Mouse (Mus musculus) hindbrain, embryonic 10.5 days (tissue): ENCODE measurements at regions not wholly inside any gene's neighbourhood (a gene's known extent, or its start where the extent isn't known, plus 50 kb on each side); places are given as distances from the start of the nearest gene placed in this dataset.

Experiments used
- DNase-seq: peaks from one replicate; pipeline ENCODE4 v3.0.0-alpha.2; 2017; ENCODE audit warnings: low spot score
- H3K27ac ChIP-seq: fragments of 300-500 bp; sonication (generic); 2 replicates; pipeline ENCODE4 v1.5.1; 2016; ENCODE audit warnings: mild to moderate bottlenecking, moderate library complexity
- H3K27me3 ChIP-seq: fragments of 300-500 bp; sonication (generic); 2 replicates; pipeline ENCODE4 v1.6.1; 2016; ENCODE audit warnings: mild to moderate bottlenecking; ENCODE audit not compliant: poor library complexity, insufficient read depth, severe bottlenecking
- H3K36me3 ChIP-seq: fragments of 300-500 bp; sonication (generic); 2 replicates; pipeline ENCODE4 v1.6.1; 2016; ENCODE audit warnings: mild to moderate bottlenecking, moderate library complexity
- H3K4me1 ChIP-seq: fragments of 300-500 bp; sonication (generic); replicated peaks from 2 replicates; pipeline ENCODE4 v1.6.1; 2016; ENCODE audit warnings: mild to moderate bottlenecking
- H3K4me3 ChIP-seq: fragments of 300-500 bp; sonication (generic); 2 replicates; pipeline ENCODE4 v1.5.1; 2016; ENCODE audit warnings: mild to moderate bottlenecking, moderate library complexity
- H3K9me3 ChIP-seq: fragments of 300-500 bp; sonication (generic); 2 replicates; pipeline ENCODE4 v1.6.1; 2016; ENCODE audit warnings: mild to moderate bottlenecking, moderate library complexity
- WGBS: fragments of 180-500 bp; shearing (Covaris S2); methylation state at CpG from one replicate; pipeline ENCODE4 v1.1.7; 2016; 5-methylcytosine and 5-hydroxymethylcytosine counted together

DNA sequence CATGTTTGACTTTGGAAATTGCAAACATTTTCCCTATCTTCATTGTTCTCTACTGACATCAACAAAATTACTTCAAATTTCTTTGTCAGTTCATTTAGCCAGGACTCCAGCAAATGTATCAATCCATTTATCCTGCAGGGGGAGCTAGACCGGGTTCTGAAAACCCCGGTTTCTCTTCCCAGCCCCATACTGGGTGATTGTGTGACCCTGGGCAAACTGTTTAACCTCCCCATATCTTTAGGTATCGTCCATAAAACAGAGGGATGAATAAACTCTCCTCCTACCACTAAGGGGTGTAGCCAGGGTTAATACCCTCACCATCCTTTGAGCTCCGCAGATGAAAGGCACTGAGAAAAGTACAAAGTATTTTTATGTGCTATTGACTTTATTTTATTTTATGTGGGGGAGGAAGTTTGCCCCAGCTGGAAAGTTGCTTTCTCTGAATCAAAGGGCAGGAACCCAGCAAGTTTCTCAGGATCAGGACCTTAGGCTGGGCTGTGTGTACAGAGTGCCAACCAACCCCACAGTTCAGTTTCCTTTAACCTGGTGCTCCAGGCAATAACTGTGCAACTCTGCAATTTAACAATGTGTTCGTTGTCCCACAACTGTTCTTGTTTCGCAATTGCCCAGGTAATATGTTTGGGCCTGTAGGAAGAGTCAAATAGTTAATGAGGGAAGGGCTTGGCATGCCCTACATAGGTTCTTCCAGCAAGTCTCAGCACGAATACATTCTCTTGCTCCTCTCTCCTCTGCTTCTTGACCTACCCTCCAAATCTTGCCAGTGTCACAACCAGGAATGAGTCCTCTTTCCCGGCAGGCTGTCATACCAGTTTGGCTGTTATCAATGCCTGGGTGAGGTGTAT, 696.1 kb upstream of the A1bg start:
- H3K4me3 ChIP-seq: no peak overlapping the region
- no peak for DNase-seq
- 72% methylated on average over 8 of the region's 8 CpGs for WGBS
- H3K27ac ChIP-seq: no peak overlapping the region
- no peaks in the 10 kb centered on the region for H3K27me3 ChIP-seq
- no peaks in the 10 kb centered on the region for H3K36me3 ChIP-seq
- no peaks in the 10 kb centered on the region for H3K4me1 ChIP-seq
- no peaks in the 10 kb centered on the region for H3K9me3 ChIP-seq

DNA sequence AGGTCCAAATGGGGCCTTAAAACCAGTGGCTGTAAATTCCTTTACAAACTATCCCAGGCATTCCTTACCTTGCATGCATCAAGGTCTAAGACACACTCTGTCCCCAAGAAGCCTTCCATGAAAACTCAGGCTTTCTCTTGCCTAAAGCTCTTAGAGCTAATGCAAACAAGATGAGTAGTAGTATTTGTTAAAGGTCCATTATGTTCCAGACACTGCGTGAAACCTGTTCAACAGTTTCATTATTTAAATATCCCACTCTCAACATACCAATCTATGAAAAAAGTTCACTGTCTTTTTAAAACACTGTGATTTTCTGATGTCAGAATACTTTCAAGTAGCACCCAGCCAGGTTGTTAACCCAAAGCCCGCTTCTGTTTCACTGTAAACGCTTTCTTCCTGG, 687.9 kb upstream of the A1bg start:
- 88% methylated on average over 3 of the region's 3 CpGs for whole genome bisulfite sequencing
- no peak overlapping the region for H3K4me3 ChIP-seq
- no peak for DNase-seq
- no peaks in the 10 kb centered on the region for H3K36me3 ChIP-seq
- H3K4me1 ChIP-seq: no peaks in the 10 kb centered on the region
- H3K9me3 ChIP-seq: no peaks in the 10 kb centered on the region
- no peak overlapping the region for H3K27ac ChIP-seq
- H3K27me3 ChIP-seq: no peaks in the 10 kb centered on the region

DNA sequence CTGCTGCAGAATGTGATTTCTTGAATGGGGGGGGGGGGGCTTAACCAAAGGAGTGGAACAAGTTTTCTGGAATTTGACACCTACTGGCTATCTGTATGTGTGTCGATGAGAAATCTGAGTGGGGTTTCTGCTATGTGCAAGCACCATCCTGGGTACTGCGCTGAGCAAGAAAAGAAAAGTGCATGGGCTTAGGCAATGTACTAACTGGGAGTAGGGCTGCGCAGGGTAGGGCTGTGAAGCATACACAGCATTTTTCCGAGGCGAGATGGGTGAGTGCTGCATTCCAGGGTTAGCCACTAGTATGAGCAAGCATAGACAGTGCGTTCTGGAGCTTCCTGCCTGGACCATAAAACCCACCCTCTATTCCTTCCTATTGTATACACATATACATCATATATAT, 686.8 kb upstream of the A1bg start:
- Histone ChIP-seq H3K27ac (no peak overlapping the region), H3K27me3 (no peaks in the 10 kb centered on the region), H3K4me3 (no peak overlapping the region), H3K9me3 (no peaks in the 10 kb centered on the region), H3K4me1 (no peaks in the 10 kb centered on the region), H3K36me3 (no peaks in the 10 kb centered on the region)
- no peak for DNase-seq
- WGBS: 82% methylated on average over 6 of the region's 6 CpGs

DNA sequence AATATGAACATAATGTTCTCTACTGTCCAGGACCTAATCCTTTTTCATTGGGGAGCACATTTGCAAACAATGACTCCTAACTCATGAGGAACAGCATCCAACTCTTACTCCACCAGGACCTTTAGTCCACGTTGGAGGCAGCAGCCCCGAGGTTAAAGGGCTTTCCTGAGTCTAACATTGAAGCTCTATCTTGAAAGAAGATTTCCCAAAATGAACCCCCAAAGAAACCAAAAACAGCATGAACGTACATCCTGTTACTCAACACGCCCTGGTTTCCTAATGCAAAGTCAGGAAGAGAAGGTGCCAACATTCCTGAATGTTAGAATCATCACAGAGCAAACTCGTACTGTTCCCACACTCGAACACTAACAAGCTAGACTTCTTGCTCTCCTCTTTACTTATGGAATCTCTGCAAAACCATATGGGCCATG, 685.5 kb upstream of the A1bg start:
- DNase-seq: no peak
- WGBS: 86% methylated on average over 6 of the region's 6 CpGs
- H3K4me3 ChIP-seq: no peak overlapping the region
- H3K36me3 ChIP-seq: no peaks in the 10 kb centered on the region
- H3K9me3 ChIP-seq: no peaks in the 10 kb centered on the region
- no peaks in the 10 kb centered on the region for H3K27me3 ChIP-seq
- H3K4me1 ChIP-seq: no peaks in the 10 kb centered on the region
- H3K27ac ChIP-seq: no peak overlapping the region

DNA sequence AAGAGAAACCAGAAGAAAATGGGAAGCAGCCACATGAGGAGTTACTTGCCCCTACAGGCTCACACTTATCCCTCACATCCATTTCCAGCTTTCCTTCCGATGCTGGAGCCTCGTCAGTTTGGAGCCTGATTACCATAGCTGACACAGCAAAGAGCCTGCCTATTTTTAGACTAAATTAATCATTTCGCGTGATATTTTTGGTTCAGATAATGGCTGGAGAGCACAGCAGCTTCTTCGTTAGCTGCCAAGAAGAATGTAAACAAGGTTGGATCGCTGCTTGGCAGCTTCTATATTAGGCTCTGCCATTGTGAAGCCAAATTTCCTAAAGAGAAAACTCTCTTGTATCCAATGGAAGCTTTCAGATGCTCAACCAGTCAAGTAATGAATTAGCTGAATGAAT, 676.9 kb upstream of the A1bg start:
- no peak overlapping the region for H3K4me3 ChIP-seq
- H3K27me3 ChIP-seq: no peaks in the 10 kb centered on the region
- WGBS: 88% methylated on average over 6 of the region's 6 CpGs
- no peaks in the 10 kb centered on the region for H3K4me1 ChIP-seq
- no peaks in the 10 kb centered on the region for H3K9me3 ChIP-seq
- H3K36me3 ChIP-seq: no peaks in the 10 kb centered on the region
- H3K27ac ChIP-seq: no peak overlapping the region
- DNase-seq: no peak

DNA sequence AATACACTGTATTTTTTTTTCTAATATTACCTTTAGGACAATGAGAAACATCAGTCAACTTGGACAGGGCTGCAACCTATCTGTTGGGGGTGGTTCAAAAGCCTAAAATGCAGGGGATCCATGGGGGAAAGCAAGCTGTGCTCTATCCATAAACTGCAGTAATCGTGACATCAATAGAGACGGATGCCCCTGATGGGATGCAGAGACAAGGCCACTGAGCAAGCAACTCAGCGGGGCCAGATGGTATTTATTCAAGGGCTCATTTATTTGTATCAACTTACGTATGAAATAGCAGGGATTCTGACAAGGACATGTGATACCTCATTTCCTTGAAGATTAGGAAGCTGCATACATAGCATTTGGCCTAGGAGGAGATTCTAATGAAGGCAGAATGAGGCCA, 673.5 kb upstream of the A1bg start:
- Histone ChIP-seq H3K27me3 (no peaks in the 10 kb centered on the region), H3K4me1 (no peaks in the 10 kb centered on the region), H3K9me3 (no peaks in the 10 kb centered on the region), H3K36me3 (no peaks in the 10 kb centered on the region), H3K4me3 (no peak overlapping the region), H3K27ac (no peak overlapping the region)
- DNase-seq: no peak
- 60% methylated on average over 4 of the region's 4 CpGs for WGBS

DNA sequence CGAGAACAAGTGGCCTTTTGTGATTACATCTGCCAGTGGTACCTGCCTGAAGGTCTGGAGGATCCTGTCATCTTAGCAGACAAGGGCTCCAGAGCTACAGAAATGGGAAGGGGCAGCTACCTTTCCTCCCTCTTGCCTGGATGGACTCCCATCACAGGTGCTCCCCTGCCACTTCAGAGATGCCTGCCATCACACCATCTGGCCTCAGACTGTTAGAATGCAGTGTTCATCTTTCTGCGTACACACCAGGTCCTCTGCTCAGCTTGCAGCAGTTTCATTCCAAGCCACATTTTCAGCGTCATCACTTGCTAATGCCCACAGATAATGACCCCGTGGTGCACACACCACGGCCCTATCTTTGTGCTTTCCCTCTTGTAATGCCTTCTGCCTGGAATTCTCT, 666.1 kb upstream of the A1bg start:
- no peaks in the 10 kb centered on the region for H3K4me1 ChIP-seq
- WGBS: 79% methylated on average over 5 of the region's 5 CpGs

DNA sequence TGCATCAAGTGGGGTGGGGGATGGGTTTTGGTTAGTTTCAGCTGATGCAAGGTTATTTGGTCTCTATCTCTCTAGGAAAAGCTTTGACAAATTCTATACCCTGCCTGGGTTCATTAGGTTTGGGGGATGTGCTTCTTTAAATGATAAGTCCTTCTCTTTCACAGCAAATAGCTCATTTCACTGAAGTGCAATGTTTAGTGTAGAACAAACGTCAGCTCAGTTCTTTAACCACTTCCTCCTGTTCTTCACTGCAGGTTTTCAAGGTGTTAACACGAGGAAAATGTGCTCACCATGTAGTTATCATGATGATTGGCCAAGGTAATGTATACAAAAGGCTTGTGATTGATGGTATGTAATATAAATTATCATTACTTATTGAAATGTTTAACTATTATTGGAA, 659.5 kb upstream of the A1bg start:
- DNase-seq: no peak
- 78% methylated on average over 2 of the region's 2 CpGs for WGBS
- Histone ChIP-seq H3K4me1 (no peaks in the 10 kb centered on the region), H3K4me3 (no peak overlapping the region), H3K27ac (no peak overlapping the region), H3K9me3 (no peaks in the 10 kb centered on the region), H3K36me3 (no peaks in the 10 kb centered on the region), H3K27me3 (no peaks in the 10 kb centered on the region)

More for the DNA sequence above, 666.1 kb upstream of the A1bg start:
- Histone ChIP-seq H3K27ac (no peak overlapping the region), H3K36me3 (no peaks in the 10 kb centered on the region), H3K9me3 (no peaks in the 10 kb centered on the region), H3K27me3 (no peaks in the 10 kb centered on the region), H3K4me3 (no peak overlapping the region)
- DNase-seq: no peak

DNA sequence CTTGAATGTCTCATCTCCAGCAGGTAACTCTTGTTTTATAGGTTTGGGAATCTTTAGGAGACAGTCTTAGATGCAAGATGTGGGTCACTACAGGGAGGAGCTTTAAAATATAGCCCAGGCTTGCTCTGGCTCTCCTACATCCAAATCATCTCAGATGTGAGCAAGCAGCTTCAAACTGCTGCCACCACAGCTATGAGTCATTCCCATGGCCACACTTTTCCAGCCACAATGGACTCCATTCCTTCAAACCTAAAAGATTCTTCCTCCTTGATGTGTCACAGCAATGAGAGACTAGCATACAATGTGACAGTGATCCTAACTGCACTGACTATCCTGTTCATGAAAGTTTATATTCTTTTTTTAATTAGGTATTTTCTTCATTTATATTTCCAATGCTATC, 640.5 kb upstream of the A1bg start:
- Histone ChIP-seq H3K27me3 (no peaks in the 10 kb centered on the region), H3K4me1 (no peaks in the 10 kb centered on the region), H3K9me3 (no peaks in the 10 kb centered on the region), H3K4me3 (no peak overlapping the region), H3K36me3 (no peaks in the 10 kb centered on the region), H3K27ac (no peak overlapping the region)
- DNase-seq: no peak

DNA sequence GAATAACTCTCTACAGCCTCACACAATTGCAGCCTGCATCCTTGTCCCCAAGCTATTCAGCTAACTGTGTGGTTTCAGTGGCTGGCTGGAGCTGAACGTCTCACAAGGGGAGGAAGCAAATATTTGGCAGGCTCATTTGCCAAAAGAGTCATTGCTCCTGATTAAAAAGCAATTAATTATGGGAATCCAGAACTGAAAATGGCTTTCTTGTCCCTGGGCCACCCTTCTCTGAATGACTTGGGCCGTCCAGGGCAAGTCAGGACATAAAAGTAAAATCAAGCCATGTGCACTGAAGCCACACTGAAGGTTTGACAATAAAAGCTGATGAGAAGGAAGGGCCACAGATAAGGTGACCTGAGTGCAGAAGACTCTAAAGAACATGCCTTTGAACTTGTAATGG, 639.4 kb upstream of the A1bg start:
- Histone ChIP-seq H3K9me3 (no peaks in the 10 kb centered on the region), H3K27ac (no peak overlapping the region), H3K4me3 (no peak overlapping the region), H3K36me3 (no peaks in the 10 kb centered on the region), H3K27me3 (no peaks in the 10 kb centered on the region), H3K4me1 (no peaks in the 10 kb centered on the region)
- DNase-seq: no peak
- WGBS: 49% methylated on average over 2 of the region's 2 CpGs

DNA sequence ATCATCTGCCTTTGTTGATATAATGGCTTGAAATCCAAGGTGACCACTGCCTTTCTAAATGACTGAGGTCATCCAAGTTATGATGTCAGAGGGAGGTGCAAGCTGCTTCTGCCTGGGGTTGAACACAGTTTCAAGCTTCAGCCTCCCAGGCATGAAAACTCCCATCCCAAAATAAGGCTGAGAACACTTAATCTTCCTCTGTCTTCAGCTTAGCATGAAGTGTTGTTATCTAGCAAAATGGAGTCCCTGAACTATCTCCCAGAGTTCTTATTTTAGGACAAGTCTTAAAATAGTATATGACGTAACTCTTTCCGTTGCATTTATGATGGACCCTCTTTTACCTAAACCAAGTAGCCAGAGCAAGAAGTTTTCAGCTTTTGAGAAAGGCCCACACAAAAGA, 631.1 kb upstream of the A1bg start:
- H3K4me1 ChIP-seq: peaks cover 20% of the 10 kb centered on the region
- no peaks in the 10 kb centered on the region for H3K27me3 ChIP-seq
- H3K9me3 ChIP-seq: no peaks in the 10 kb centered on the region
- no peak overlapping the region for H3K4me3 ChIP-seq
- no peak overlapping the region for H3K27ac ChIP-seq
- no peak for DNase-seq
- 90% methylated on average over 2 of the region's 2 CpGs for WGBS
- no peaks in the 10 kb centered on the region for H3K36me3 ChIP-seq

DNA sequence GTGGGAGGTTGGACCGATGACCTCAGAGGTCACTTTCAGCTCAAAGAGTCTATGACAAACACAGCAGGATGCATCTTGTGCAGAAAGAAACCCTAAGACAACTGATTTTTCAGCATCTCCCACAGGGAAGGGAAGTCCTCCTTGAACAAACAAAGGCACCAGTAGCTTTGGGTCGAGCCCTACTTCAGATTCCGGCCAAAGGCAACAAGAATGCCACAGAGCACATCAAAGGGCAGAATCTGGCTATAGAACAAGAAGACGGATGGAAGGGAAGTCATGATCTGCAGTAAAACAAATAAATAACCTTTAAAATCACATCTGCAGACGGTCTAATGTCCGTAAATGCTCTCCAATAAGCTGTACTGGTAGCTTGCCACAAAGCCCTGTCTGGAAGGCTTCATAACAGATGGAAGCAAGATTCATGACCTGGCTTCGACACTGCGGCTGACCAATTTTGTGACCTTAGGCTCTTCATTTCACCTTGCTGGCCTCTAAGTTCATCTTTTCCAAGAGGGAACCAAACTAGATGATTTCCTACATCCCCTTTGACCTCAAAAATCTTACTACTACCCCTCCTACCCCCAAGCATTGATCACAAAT, 630.4 kb upstream of the A1bg start:
- Histone ChIP-seq H3K4me3 (no peak overlapping the region), H3K27me3 (no peaks in the 10 kb centered on the region), H3K4me1 (peaks cover 20% of the 10 kb centered on the region), H3K36me3 (no peaks in the 10 kb centered on the region), H3K27ac (no peak overlapping the region), H3K9me3 (no peaks in the 10 kb centered on the region)
- peak; percentile 34 for DNase-seq
- WGBS: 19% methylated on average over 8 of the region's 8 CpGs

DNA sequence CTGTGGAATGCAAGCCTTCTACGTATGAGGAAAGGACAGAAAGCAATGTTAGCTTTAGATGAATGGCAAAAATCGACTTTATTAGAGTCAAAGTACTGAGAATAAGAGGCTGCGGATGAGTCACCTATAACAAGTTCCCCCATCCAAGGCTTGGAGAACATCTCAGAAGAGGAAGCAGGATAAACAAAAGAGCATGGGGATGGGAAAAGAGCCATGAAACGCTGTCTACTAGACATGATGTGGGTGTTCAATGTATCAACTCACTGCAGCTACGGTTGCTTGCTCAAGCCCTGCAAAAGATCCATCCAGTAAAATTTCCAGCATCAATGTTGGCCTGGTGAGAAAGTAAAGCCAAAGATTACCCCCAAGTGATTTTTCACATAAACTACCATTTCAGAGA, 628.4 kb upstream of the A1bg start:
- no peak overlapping the region for H3K27ac ChIP-seq
- no peaks in the 10 kb centered on the region for H3K27me3 ChIP-seq
- no peaks in the 10 kb centered on the region for H3K9me3 ChIP-seq
- no peak for DNase-seq
- no peak overlapping the region for H3K4me3 ChIP-seq
- 86% methylated on average over 5 of the region's 5 CpGs for WGBS
- H3K36me3 ChIP-seq: no peaks in the 10 kb centered on the region
- H3K4me1 ChIP-seq: peaks cover 20% of the 10 kb centered on the region
